Mouse (Mus musculus) forebrain, embryonic 14.5 days (tissue): ENCODE data around the gene Rcl1. TPM values are rescaled to one million over a fixed set of nuclear protein-coding genes. Genes with fewer than 3 reads are reported as not detected.

ENCODE experiments used
- ATAC-seq: fragments of 200-750 bp; cut with Nextera tagmentation; 2 replicates; pipeline ENCODE4 v1.8.0; 2017; ENCODE audit warnings: mild to moderate bottlenecking, moderate library complexity
- DNase-seq: peaks from one replicate; pipeline ENCODE4 v3.0.0-alpha.2; 2015; ENCODE audit warnings: low spot score
- H3K27ac ChIP-seq: fragments of 300-500 bp; sonication (generic); 2 replicates; pipeline ENCODE4 v1.5.1; 2014; ENCODE audit warnings: low read depth, mild to moderate bottlenecking, control low read depth, low read length, moderate library complexity
- H3K27me3 ChIP-seq: fragments of 300-500 bp; sonication (generic); replicated peaks from 2 replicates; pipeline ENCODE4 v1.6.1; 2014; ENCODE audit warnings: low read length, control low read depth, mixed read lengths; ENCODE audit not compliant: control insufficient read depth, insufficient read depth
- H3K36me3 ChIP-seq: fragments of 300-500 bp; sonication (generic); 2 replicates; pipeline ENCODE4 v1.6.1; 2014; ENCODE audit warnings: low read length, control low read depth; ENCODE audit not compliant: control insufficient read depth, insufficient read depth
- H3K4me1 ChIP-seq: fragments of 300-500 bp; sonication (generic); 2 replicates; pipeline ENCODE4 v1.6.1; 2014; ENCODE audit warnings: antibody characterized with exemption, low read length, control low read depth; ENCODE audit not compliant: control insufficient read depth, insufficient read depth
- H3K4me2 ChIP-seq: fragments of 300-500 bp; sonication (generic); 2 replicates; pipeline ENCODE4 v1.6.1; 2014; ENCODE audit warnings: mild to moderate bottlenecking, control low read depth, low read length
- H3K4me3 ChIP-seq: fragments of 300-500 bp; sonication (generic); 2 replicates; pipeline ENCODE4 v1.5.1; 2014; ENCODE audit warnings: low read depth, low read length, control low read depth
- H3K9ac ChIP-seq: fragments of 300-500 bp; sonication (generic); 2 replicates; pipeline ENCODE4 v1.6.1; 2014; ENCODE audit warnings: mild to moderate bottlenecking, low read length, control low read depth, moderate library complexity
- H3K9me3 ChIP-seq: fragments of 300-500 bp; sonication (generic); replicated peaks from 2 replicates; pipeline ENCODE4 v1.6.1; 2016; ENCODE audit warnings: low read length, control low read depth, mixed read lengths; ENCODE audit not compliant: control insufficient read depth
- WGBS: fragments of 180-500 bp; shearing (Covaris S2); extraction: QIAGEN DNeasy Blood & Tissue Kit; methylation state at CpG from one replicate; pipeline ENCODE4 v1.1.7; 2014; 5-methylcytosine and 5-hydroxymethylcytosine counted together
- polyA plus RNA-seq: library from polyadenylated mRNA; unstranded; fragments of >200 nt; fragmentation: Nextera tagmentation; extraction: Ambion mirVana; gene quantifications from 2 replicates; pipeline ENCODE4 v1.2.1, GENCODE M21; 2014

Gene Rcl1
- polyA plus RNA-seq, 1 experiment from 2014 or later, result 35.1 TPM

- no peak for DNase-seq
- no peak overlapping the region for H3K27ac ChIP-seq
- no peak overlapping the region for H3K9ac ChIP-seq
- H3K36me3 ChIP-seq, result no peaks in the 10 kb centered on the region
- peak; percentile 38; the same call in 1 of the 2 replicates for ATAC-seq
- H3K4me1 ChIP-seq, result peaks cover 2% of the 10 kb centered on the region; the same call in 1 of the 2 replicates
- no peaks in the 10 kb centered on the region for H3K9me3 ChIP-seq
- H3K4me2 ChIP-seq, result no peak overlapping the region
- H3K4me3 ChIP-seq, result no peak overlapping the region
- no peaks in the 10 kb centered on the region for H3K27me3 ChIP-seq
- WGBS, result 60% methylated on average over 9 of the region's 9 CpGs
These were observed 36.6 kb upstream of the Rcl1 start for GRCm38 (mm10) chr19:29064451-29065102.

- Histone ChIP-seq H3K4me3 (no peak overlapping the region), H3K27me3 (no peaks in the 10 kb centered on the region), H3K27ac (no peak overlapping the region), H3K9ac (no peak overlapping the region), H3K36me3 (no peaks in the 10 kb centered on the region), H3K4me2 (peak overlapping the region; percentile 20; the same call in 1 of the 2 replicates), H3K4me1 (peaks cover 2% of the 10 kb centered on the region; the same call in 1 of the 2 replicates), H3K9me3 (no peaks in the 10 kb centered on the region)
- WGBS, result 15% methylated on average over 11 of the region's 11 CpGs
- no peak for ATAC-seq
- DNase-seq, result peak; percentile 25
These were observed 34.1 kb upstream of the Rcl1 start for GRCm38 (mm10) chr19:29066981-29067471.

GRCm38 (mm10) chr19:29069195-29069594 lies 32.0 kb upstream of the Rcl1 start:
- no peak for ATAC-seq
- Histone ChIP-seq H3K4me2 (no peak overlapping the region), H3K9me3 (no peaks in the 10 kb centered on the region), H3K36me3 (no peaks in the 10 kb centered on the region), H3K4me3 (no peak overlapping the region), H3K27me3 (no peaks in the 10 kb centered on the region), H3K4me1 (peaks cover 2% of the 10 kb centered on the region; the same call in 1 of the 2 replicates), H3K9ac (no peak overlapping the region), H3K27ac (no peak overlapping the region)
- 90% methylated on average over 5 of the region's 5 CpGs for WGBS
- DNase-seq, result no peak

GRCm38 (mm10) chr19:29074802-29075201 lies 26.4 kb upstream of the Rcl1 start:
- Histone ChIP-seq H3K4me2 (no peak overlapping the region), H3K27me3 (no peaks in the 10 kb centered on the region), H3K27ac (no peak overlapping the region), H3K9ac (no peak overlapping the region), H3K4me3 (no peak overlapping the region), H3K9me3 (no peaks in the 10 kb centered on the region), H3K36me3 (no peaks in the 10 kb centered on the region), H3K4me1 (no peaks in the 10 kb centered on the region; the same call in 1 of the 2 replicates)
- WGBS, result 17% methylated on average over 6 of the region's 6 CpGs
- ATAC-seq, result peak; percentile 82
- DNase-seq, result peak; percentile 91

GRCm38 (mm10) chr19:29088628-29089027 lies 12.5 kb upstream of the Rcl1 start:
- Histone ChIP-seq H3K9ac (no peak overlapping the region), H3K36me3 (no peaks in the 10 kb centered on the region), H3K4me1 (no peaks in the 10 kb centered on the region), H3K27ac (no peak overlapping the region), H3K27me3 (no peaks in the 10 kb centered on the region), H3K4me3 (no peak overlapping the region), H3K9me3 (no peaks in the 10 kb centered on the region), H3K4me2 (no peak overlapping the region)
- ATAC-seq, result no peak
- no peak for DNase-seq
- WGBS, result 89% methylated on average over 6 of the region's 6 CpGs

- H3K27me3 ChIP-seq, result no peaks in the 10 kb centered on the region
- no peak overlapping the region for H3K4me2 ChIP-seq
- DNase-seq, result no peak
- ATAC-seq, result no peak
- H3K36me3 ChIP-seq, result no peaks in the 10 kb centered on the region
- H3K9ac ChIP-seq, result no peak overlapping the region
- no peak overlapping the region for H3K27ac ChIP-seq
- H3K4me3 ChIP-seq, result no peak overlapping the region
- H3K9me3 ChIP-seq, result no peaks in the 10 kb centered on the region
- H3K4me1 ChIP-seq, result no peaks in the 10 kb centered on the region
These were observed 9.0 kb upstream of the Rcl1 start for GRCm38 (mm10) chr19:29092194-29092593.

- DNase-seq, result no peak
- H3K9me3 ChIP-seq, result no peaks in the 10 kb centered on the region
- H3K4me1 ChIP-seq, result peaks cover 5% of the 10 kb centered on the region
- no peak for ATAC-seq
- H3K27ac ChIP-seq, result no peak overlapping the region
- 75% methylated on average over 5 of the region's 5 CpGs for WGBS
- no peaks in the 10 kb centered on the region for H3K27me3 ChIP-seq
- no peak overlapping the region for H3K9ac ChIP-seq
- no peaks in the 10 kb centered on the region for H3K36me3 ChIP-seq
- no peak overlapping the region for H3K4me2 ChIP-seq
- no peak overlapping the region for H3K4me3 ChIP-seq
These were observed 2.1 kb upstream of the Rcl1 start for GRCm38 (mm10) chr19:29099106-29099505.

GRCm38 (mm10) chr19:29099596-29099995 lies 1.6 kb upstream of the Rcl1 start:
- Histone ChIP-seq H3K36me3 (no peaks in the 10 kb centered on the region), H3K4me1 (peaks cover 5% of the 10 kb centered on the region), H3K4me2 (no peak overlapping the region)

GRCm38 (mm10) chr19:29100261-29100660 lies 914 bp upstream of the Rcl1 start:
- peak overlapping the region; percentile 88 for H3K4me2 ChIP-seq
- 20% methylated on average over 8 of the region's 8 CpGs for WGBS
- peaks cover 5% of the 10 kb centered on the region for H3K4me1 ChIP-seq
- H3K36me3 ChIP-seq, result no peaks in the 10 kb centered on the region
- no peaks in the 10 kb centered on the region for H3K27me3 ChIP-seq
- DNase-seq (no peak), ATAC-seq (no peak)
- H3K9ac ChIP-seq, result peak overlapping the region; percentile 72
- H3K9me3 ChIP-seq, result no peaks in the 10 kb centered on the region
- no peak overlapping the region for H3K27ac ChIP-seq
- H3K4me3 ChIP-seq, result peak overlapping the region; percentile 64

More at GRCm38 (mm10) chr19:29099596-29099995, 1.6 kb upstream of the Rcl1 start:
- H3K9ac ChIP-seq, result no peak overlapping the region
- 85% methylated on average over 4 of the region's 4 CpGs for WGBS
- H3K27ac ChIP-seq, result no peak overlapping the region
- no peak for DNase-seq
- H3K9me3 ChIP-seq, result no peaks in the 10 kb centered on the region
- no peaks in the 10 kb centered on the region for H3K27me3 ChIP-seq
- H3K4me3 ChIP-seq, result no peak overlapping the region
- no peak for ATAC-seq
